Mouse (Mus musculus) cerebellum, adult (tissue): ENCODE data around the gene Bcan.

Source experiments
- ATAC-seq: cut with Nextera tagmentation; 2 replicates; pipeline ENCODE4 v1.9.2; 2017; ENCODE audit warnings: mild to moderate bottlenecking, moderate library complexity, mixed read lengths; ENCODE audit not compliant: insufficient number of reproducible peaks, low FRiP score, low TSS enrichment

Bcan gene

DNA sequence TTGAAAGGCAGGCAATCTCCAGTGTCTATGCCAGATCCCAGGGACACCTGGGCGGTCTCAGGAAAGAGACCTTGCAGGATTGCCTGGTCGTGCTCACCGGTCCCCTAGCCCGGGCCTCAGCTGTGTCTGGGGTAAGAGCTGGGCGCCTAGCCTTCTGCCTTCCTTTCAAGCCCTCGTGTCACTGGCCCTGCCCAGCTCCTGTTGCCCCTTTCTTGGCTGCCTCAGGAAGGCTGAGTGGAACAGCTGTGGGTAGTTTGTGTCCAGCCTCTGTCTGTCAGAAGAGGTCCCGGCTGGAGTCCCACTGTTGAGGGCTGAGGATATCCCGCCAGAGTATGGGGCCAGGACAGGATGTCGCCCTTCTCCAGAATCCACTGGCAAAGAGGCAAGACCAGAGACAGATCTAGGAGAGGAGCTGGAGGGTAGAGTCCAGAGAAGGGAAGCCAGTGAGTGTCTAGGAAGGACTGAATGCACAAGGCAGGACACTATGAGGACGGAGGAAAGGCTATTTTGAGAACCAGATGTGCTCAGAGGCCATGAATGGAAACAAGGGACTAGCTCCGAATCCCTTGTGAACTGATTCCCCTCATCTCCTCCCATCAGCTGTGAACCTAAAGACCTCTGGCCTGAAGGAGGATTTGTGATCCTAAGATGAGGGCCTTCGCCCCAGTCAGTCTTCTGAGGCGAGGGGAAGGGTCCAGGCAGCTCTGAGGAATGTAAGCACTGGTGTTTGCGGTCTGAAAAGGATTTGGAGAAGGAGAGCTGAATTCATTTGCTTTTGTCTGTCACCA lies 26.2 kb downstream of the Bcan start:
- ATAC-seq = no peak

DNA sequence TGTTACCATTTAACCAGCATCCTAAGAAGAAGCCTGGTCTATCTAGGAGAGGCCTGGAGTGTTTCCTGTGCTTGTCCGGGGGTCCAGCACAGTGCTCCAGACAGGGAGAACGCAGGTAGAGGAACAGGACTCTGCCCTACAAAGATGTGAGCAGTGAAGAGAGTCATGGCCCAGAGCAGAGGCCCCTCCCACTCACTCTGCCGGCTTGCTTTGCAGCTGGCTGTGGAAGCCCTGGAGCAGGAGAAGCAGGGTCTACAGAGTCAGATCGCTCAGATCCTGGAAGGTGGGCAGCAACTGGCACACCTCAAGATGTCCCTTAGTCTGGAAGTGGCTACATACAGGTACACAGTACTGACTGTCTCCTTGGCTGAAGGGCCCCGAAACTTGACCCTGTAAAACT lies 27.3 kb downstream of the Bcan start:
- ATAC-seq = no peak

DNA sequence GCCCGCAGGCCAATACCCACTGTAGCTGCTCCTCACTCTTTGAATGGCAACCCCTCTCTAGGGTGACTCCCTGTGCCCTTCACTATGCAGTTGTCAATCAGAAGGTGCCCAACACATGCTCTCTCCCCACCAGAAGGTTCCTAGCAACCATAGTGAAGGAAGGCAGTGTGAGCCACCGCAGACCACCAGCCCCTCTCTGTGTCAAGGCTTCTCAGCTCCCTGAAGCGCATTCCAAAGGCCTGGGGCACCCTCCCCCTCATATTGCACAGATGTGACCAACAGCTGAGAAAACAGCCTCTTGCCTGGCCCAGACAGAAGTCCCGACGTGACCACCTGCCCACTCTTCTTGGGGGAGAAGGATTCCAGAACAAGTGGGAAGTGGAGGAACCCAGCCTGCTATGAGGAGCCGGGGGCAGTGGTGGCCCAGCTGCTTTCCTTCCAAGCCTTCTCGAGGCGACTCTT lies 27.8 kb downstream of the Bcan start:
- ATAC-seq = no peak

DNA sequence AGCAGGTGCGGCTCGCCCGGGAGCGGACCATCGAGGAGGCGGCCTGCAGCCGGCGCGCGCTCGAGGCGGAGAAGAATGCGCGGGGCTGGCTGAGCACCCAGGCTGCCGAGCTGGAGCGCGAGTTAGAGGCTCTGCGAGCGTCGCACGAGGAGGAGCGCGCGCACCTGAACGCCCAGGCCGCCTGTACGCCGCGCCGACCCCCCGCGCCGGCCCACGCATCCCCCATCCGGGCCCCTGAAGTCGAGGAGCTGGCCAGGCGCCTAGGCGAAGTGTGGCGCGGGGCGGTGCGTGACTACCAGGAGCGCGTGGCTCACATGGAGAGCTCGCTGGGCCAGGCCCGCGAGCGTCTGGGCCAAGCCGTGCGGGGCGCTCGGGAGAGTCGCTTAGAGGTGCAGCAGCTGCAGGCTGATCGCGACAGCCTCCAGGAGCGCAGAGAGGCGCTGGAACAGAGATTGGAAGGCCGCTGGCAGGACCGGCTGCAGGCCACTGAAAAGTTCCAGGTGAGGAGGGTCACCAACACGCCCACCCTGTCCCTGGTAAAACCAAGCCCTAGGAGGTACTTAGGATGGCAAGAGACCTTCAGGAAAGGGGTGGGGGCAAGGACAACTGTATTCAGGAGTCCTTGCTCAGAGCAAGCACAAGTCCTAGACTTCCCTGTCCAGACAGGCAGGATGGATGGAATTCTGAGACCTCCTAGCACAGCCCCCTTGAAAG lies 28.4 kb downstream of the Bcan start:
- no peak for ATAC-seq

DNA sequence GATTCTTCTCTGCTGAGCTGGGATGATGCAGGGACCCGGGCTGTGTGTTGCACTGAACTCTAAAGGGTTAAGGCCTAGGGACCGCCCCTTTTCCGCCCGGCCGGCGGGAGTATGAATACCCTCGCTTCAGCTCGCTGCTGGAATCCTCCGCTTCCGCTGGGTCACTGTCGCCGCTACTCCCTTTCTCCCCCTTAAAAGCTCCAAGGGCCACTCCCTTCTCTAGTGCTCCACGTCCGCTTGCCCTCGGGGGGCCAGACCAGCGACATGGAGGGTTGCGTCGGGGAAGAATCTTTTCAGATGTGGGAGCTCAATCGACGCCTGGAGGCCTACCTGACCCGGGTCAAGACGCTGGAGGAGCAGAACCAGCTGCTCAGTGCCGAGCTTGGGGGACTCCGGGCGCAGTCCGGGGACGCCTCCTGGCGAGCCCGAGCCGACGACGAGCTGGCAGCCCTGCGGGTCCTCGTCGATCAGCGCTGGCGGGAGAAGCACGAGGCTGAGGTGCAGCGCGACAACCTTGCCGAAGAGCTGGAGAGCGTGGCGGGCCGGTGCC lies 29.0 kb downstream of the Bcan start, which contains the start of gene Nes:
TSS of gene Nes (plus strand) at position 140 of the 550 bp plus-strand sequence.
- ATAC-seq = no peak; the same call in 1 of the 2 replicates

DNA sequence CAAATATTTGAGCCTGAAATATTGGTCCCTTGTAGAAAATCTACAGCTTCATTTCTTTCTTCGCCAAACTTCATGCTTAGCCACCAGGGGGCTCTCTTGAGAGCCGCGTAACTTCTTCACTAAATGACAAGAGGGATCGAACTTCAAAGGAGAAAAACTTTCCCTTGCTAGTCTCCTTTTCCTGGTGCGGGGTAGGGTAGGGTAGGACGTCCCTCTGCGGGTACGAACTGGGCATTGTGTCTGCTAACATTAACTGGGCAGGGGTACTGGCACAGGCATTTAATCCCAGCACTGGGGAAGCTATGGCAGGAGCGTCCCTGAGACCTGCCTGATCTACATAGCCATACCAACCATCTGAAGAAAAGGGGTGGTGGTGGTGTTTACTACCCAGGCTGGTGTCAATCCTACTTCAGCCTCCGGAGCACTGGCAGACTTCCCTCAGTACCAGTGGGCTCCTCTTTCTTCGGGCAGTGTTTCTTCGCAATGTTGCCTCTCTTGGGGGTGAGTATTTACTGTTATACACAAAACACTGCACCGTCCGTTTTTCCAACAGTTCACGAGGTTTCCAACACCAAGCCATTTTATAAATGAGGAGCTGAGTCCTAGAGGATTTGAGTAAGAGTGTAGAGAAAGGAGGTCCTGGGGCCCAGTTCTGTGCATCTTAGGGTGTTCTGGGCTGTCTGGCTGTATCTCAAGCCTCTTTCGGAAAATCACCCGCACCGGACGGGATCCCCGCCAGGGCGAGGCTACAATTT lies 29.7 kb downstream of the Bcan start:
- no peak for ATAC-seq

DNA sequence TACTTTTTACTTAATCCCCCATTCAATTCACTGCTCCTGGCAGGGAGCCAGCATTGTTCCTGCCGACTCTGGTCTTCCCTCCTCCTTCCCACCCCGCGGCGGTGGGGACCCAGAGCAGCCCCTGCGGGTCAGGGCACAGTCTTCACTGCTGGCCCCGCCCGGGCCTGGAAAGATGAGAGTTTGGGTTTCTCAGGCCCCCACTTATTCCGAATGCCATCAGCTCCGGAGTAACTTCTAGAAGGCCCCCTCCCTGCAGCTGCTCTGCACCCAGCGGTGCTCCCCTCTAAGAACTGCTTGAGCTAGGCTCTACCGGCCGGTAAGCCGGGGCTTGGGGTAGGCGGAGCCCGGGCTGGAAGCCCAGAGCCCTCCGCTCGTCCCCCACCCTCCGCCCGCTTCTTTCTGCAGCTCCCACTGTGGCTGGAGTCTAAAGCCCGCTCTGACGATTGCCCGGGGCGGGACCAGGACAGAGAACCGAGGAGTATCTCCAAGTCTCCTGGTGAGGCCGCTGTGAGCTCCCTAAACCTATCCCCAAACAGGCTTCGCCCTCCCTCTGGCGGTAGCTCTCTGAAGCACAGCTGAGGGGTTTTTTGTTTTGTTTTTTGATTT lies 39.3 kb downstream of the Bcan start:
- peak; percentile 83 for ATAC-seq

DNA sequence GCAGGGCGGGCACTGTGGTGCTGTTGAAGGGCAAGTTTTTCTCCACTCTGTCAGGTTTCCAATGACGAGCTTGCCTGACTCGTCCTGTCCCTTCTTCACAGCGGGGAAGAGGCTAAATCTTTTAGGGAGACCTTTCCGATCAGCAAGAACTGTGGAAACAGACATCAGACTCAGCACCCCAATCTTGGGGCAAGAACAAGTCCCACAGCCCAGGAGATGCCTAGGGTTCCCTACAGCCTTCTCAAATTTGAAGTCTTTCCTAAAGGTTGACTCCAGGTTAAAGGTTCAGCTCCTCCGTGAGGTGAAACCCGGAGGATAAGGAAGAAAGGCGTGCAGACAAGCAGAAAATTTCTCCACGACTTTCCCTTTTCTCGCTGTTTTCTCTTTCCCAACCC lies 39.8 kb downstream of the Bcan start:
- no peak for ATAC-seq

DNA sequence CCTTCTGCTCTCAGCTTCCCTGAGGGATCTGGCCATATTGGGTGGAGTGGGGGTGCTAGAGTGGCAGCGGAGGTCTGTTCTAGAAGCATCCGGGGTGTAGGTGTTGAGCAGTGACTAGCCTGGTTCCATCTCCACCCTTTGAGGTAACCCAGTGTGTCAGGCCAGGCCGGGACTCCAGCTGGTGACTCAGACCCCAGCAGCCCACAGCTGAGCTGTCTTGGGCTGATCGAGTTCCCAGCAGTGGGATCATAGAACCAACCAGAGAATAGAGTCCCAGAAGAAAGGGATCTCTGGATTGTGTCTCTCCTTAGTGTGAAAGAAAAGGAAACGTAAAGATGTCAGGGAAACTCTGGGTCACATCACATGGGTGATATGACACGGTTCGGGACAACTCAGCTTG lies 40.7 kb downstream of the Bcan start:
- no peak for ATAC-seq

DNA sequence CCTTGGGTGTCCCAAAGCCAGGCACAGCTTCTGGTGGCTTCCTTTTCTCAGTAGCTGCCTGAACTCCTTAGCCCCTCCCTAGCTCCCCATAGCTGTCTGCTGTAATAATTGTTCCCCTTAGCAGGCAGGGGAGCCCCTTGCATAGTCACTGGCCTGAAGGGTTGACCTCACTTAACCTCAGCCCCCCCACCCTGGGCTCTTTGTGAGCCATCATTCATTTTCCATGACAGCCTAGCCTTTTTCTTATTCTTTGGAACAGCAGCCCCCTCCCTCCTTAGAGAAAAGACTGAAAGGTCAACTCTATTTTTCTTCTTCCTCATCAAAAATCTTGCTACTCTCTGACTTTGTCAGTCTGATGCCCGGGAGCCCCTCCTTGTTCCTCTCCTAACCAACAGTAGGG lies 41.1 kb downstream of the Bcan start:
- ATAC-seq = no peak

DNA sequence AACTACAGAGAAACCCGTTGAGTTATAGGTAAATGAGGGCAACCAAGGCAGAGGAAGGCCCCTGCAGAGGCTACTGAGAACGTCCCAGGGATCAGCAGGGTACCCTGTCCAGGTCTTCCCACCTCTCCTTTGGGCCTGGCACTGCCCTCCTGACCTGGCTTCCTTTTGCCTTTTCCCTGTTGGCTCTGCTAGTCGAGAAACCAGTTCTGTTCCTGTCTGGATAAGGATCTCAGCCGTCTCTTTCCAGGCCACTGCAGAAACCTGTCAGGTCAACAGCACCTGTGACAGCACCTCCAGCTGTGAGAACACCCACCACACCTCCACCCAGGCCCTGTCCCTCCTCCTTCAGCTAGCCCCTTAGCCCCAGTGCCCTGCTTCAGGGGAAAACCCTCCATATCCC lies 41.6 kb downstream of the Bcan start:
- no peak for ATAC-seq

DNA sequence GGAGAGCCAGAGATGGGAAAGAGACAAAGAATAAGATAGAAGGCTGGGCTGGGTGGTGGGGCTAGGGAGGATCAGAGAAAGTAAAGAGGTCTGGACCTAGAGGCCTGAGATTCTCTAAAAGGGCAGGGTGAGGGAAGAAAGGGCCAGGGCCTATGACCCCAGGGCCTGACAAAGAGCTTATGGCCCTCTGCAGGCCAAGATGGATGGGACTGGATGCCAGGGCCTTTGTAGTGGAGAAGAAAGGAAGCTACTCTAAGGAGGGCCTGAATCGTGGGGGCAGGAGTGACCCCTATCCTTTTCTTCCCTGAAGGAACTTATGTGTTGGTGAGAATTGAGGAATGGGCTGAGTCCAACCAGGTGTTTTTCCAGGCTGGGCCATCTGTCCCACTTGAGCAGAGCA lies 42.0 kb downstream of the Bcan start:
- no peak for ATAC-seq

DNA sequence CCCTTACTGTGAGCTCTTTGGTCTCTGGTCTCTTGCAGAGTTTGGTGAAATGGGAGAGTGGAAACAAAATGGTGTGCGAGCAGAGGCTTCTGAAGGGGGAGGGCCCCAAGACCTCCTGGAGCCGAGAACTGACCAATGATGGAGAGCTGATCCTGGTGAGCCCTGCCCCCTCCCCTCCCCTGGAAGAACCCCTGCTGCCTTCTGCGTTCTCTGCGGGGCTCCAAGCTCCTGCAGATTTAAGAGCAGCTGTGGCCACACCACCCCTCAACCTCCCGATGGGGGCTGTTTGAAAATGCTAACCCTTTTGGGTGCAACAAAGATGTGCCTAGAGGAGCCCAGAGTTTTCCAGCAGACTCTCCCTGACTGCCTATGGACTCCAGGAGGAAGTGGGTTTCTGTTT lies 47.6 kb downstream of the Bcan start:
- no peak for ATAC-seq

DNA sequence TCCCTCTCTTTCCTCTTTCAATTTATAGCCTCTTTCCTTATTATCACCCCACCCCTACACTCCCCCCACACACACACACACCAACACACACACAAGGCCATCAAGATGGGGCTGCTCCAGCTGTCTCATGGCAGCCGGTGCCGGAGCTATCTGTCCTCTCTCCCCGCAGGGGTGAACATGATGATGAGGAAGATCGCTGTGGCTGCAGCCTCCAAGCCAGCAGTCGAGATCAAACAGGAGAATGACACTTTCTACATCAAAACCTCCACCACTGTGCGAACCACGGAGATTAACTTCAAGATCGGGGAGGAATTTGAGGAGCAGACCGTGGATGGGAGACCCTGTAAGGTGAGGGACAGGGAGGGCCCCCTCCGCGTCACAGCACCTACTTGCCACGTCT lies 48.1 kb downstream of the Bcan start:
- ATAC-seq = no peak

DNA sequence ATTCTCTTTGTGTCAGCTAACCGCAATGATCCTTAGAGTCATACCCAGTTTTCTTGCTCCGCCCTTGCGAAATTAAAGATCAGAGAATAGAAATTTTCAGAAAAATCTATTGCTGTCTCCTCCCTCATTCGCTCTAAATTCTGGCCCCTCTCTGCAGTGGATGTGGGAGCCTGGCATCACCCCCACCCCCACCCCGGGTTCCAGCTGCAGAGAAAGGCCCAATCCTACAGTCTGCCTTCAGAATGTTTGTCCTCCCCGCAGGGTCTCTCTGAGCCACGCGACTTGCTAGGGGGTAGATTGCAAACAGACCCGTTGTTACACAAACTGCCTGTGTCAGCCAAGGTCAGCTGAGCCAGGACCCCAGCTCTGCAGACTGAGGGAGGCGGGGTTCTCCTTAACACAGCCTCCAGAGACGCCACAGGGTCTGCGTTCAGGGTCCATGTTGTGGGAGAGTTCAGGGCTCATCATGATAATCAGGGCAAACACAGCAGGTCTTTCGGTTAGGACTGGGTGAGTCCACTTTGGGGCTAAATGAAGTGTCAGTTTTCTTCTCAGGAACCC lies 50.0 kb downstream of the Bcan start:
- ATAC-seq = no peak

DNA sequence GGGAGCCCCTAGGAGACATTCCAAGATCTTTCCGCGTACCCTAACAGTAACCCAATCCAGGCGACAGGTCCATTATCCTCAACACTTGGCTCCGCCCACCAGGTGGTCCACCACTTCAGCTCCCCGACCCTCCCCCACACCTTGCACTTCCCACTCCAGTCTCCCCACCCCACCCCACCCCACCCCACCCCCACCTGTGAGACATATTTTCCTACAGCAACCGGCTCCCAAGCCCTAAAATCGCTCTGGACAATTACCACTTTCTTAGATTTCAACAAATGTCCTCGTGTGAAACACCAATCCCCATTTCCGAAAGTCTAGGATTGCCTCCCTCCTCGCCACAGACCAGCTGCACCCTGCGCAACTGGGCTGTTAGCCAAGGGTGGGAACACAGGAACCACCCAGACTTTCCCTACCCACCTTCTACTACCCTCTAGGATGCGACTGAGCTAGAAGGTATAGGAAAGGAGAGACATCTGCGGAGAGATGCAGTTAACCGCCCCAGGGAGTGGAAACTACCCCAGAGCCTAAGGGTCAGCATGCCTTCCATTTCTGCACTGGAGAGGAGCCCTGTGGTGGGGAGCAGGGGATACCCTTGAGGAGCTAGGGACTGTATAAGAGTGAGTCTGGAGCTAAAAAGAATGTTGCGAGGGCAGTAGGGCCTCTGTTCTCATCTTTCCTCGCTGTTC lies 50.6 kb downstream of the Bcan start:
- no peak for ATAC-seq

DNA sequence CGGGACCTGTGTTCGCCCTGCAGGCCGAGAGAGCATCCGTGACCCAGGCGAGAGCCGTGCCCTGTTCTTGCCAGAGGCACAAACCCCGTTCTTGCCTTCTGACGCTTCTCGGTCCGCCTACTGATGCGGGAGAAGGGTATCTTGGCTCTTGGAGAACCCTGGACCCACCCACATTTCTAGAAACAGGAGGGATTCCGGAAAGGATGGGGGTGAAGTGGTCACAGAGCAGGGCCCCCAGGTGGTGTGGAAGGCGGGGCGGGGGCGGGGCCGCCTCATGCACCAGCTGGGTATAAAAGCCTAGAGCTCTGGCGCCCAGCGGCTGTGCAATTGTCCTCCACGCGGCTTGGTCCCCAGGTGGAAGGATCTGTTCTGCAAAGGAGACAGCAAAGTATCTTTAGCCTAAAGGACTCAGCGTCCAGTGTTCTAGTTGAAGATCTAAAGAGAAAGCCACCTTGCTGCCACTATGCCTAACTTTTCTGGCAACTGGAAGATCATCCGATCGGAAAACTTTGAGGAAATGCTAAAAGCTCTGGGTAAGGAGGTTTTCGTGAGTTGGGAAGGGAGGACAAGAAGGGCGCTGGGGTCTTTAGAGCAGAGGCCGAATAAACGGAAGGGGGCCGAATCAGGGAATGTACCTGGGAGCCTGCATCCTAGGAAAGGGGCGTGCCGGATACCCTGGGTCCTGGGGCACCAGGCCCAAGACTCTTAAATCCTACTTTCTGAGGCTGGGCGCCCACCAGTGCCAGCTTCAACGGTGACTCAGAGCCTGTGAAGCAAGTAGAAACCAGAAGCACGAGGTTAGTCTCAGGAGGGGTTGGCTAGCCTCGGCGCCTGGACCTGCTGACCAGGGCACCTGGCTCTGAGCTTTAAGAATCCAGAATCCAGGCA lies 51.4 kb downstream of the Bcan start, which contains the start of gene Crabp2:
TSS of gene Crabp2 (plus strand) at position 289 of the 888 bp plus-strand sequence.
- no peak for ATAC-seq

DNA sequence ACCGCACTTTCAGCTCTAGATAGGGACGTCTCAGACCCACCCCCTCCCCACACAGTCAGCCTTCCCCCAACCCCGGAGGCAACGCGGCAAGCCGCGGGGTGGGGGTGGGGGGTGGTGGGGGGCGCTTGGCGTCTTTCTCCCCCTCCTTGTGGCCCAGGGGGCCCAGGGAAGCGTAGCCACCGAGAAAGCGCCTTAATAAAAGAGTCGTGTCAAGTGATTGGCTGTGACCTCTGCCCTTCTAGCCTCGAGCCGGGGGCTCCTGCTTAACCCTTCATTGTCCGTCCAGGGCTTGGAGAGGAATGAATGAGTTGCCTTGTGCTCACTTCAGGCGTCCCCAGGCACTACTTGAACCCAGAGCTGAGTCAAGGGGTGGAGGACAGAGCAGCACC lies 52.2 kb downstream of the Bcan start:
- no peak for ATAC-seq
